Mouse (Mus musculus): ENCODE results near the gene Ltn1. TPM values are rescaled to one million over a fixed set of nuclear protein-coding genes. Genes with fewer than 3 reads are reported as not detected.
A peak's percentile ranks its signal among the peaks of the same experiment; 100 is the strongest.

Gene Ltn1
- 19.7 and 19.8 TPM in 2 replicates for polyA plus RNA-seq (2016; fragmentation: Nextera tagmentation; extraction: Ambion mirVana)

DNA sequence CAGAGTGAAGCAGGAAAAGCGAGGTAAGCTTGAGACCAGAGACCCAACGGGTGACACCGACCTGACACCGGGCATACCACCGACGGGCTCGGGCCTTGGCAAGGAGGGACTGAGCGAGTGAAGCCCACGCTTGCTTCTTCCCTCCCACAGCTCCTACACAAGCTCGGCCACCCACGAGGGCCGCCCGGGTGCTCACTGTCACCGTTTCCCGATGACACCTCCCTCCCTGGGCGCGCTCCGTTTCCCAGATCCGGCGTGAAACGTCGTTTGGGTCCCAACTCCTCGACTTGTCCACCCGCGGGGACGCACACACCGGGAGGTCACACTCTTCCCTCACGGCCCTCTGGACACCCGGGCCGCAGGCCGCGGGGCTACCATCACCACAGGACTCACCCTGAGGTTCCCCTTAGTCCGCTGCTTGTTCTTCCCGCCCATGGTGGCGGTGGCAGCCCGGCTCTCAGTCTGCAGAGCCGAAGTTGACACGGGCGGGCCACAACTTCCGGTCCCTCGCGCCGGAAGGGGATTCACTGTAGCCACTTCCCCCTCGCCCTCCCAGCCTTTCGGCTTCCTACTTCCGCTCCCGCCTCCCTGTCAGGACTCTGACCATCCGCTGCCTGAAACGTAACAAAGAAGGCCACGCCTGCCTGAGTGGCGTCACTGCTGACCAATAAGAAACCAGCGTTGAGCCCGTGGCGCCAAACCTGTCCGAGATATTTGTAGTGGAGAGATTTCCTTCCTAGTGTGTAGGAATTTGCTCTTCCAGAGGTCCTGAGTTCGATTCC lies at the start of gene Ltn1:
TSS of gene Ltn1 (minus strand) at position 580 of the 782 bp plus-strand sequence.
- Histone ChIP-seq H3K9me3 (replicated peaks) (no peaks in the 10 kb centered on the region), H3K4me2 (peak within 1 kb of the TSS; percentile 80), H3K4me1 (peaks cover 29% of the 10 kb centered on the region), H3K27ac (peak within 1 kb of the TSS; percentile 78), H3K9ac (peak within 1 kb of the TSS; percentile 83), H3K36me3 (peaks cover 3% of the 10 kb centered on the region), H3K27me3 (replicated peaks) (no peaks in the 10 kb centered on the region), H3K4me3 (peak within 1 kb of the TSS; percentile 84)
- under 1% methylated on average over 56 of the region's 56 CpGs for WGBS (ENCODE audit: insufficient replicate concordance)
- ATAC-seq, result peak; percentile 99

DNA sequence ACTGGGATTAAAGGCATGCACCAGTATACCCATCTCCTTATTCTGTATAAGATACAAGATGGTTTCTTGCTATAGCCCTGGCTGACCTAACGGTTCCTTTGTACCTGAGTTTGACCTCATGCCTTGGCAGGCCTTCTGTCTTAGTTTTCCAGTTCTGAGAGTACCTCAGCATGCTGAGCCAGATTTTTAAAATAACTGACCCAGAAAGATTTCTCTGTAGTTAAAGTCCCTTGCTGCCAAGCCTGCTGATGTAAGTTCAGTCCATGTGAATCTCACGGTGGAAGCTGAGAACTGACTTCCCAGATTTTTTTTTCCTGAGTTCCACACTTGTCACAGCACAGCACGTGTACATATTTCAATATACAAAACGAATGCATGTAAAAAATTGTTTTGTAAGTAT lies 38.2 kb upstream of the Ltn1 start:
- Histone ChIP-seq H3K9me3 (replicated peaks) (no peaks in the 10 kb centered on the region), H3K4me2 (no peak overlapping the region), H3K9ac (no peak overlapping the region), H3K4me3 (no peak overlapping the region), H3K4me1 (no peaks in the 10 kb centered on the region), H3K27ac (no peak overlapping the region), H3K36me3 (peaks cover 86% of the 10 kb centered on the region), H3K27me3 (replicated peaks) (no peaks in the 10 kb centered on the region)
- no peak for ATAC-seq
- WGBS (ENCODE audit: insufficient replicate concordance), result 80% methylated on average over 4 of the region's 4 CpGs

DNA sequence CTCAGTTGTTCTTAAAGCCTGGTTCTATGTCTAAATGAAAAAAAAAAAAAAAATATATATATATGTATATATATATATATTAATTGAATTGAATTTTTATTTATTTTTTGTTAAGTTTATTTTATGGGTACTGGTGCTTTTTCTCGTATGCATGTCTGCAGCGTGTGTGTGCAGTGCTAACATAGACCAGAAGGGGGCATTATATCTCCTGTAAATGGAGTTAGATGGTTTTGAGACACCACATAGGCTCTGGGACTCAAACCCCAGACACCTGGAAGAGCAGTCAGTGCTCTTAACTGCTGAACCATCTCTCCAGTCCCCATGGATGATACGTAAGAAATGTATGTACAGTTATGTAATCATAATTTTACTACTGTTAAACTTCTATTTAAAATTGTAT lies 26.3 kb upstream of the Ltn1 start:
- 91% methylated on average over 3 of the region's 3 CpGs for WGBS (ENCODE audit: insufficient replicate concordance)
- no peak for ATAC-seq

DNA sequence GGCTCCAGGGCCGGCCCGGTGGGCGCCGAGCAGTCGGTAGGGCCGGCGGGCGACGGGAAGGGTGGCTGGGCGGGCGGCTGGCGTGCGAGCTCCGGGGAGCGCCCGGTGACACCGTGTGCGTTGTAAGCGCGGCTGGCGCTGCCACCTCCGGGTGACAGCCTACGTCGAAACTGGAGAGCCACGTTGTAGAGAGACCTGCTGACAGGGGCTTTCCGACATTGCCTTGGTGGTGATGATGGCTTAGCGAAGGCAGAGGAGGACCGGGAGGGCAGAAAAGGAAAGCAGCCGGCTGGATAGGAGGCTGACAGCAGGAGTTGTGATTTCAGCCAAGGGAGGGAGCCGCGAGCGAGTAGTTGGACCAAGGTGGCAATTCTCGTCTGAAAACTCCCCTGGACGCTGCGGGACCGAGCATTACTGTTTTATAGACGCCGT lies 22.8 kb upstream of the Ltn1 start:
- Histone ChIP-seq H3K4me3 (peak overlapping the region; percentile 91), H3K27ac (peak overlapping the region; percentile 82), H3K36me3 (peaks cover 20% of the 10 kb centered on the region), H3K4me2 (peak overlapping the region; percentile 95), H3K9ac (peak overlapping the region; percentile 93), H3K27me3 (replicated peaks) (no peaks in the 10 kb centered on the region), H3K4me1 (peaks cover 30% of the 10 kb centered on the region), H3K9me3 (replicated peaks) (no peaks in the 10 kb centered on the region)
- under 1% methylated on average over 38 of the region's 38 CpGs for WGBS (ENCODE audit: insufficient replicate concordance)
- peak; percentile 81 for ATAC-seq

More for the DNA sequence above, 26.3 kb upstream of the Ltn1 start:
- Histone ChIP-seq H3K4me2 (no peak overlapping the region), H3K4me1 (peaks cover 30% of the 10 kb centered on the region), H3K9ac (no peak overlapping the region), H3K27me3 (replicated peaks) (no peaks in the 10 kb centered on the region), H3K36me3 (peaks cover 51% of the 10 kb centered on the region), H3K27ac (no peak overlapping the region), H3K9me3 (replicated peaks) (no peaks in the 10 kb centered on the region), H3K4me3 (no peak overlapping the region)

DNA sequence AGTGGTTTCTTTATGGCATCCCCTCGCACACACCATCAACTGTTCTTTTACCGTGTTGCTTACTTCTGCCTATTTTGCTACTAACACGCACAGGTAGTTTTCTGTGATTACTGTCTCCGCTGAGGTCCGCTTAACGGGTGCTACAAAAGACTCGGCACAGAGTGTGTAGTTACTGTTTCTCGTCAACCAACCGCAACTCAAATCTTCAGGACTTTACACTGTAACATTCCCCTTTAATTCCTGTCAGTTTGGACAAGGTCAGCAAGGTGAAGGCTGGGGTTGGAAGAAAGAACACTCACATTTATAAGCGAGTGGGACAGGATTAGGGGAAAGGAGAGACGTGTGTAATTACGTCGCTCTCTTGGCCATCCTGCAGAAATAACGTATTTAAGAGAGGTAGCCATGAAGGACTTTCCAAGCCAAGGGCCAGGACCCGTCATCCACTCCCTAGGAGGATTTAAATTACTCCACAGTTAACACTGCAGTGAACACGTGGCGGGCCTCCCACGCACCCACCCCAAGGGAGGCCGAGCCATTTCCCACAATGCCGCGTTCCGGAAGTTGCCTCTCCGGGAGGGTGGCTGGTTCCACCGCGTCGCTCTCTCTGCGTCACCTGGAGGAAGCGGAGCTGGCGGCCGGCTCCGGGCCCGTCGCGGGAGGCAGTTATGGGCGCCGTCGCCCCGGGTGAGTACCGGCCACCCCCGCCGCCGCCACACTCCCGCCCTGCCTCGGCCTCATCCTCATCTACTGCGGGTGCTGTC lies 22.2 kb upstream of the Ltn1 start, which contains the start of gene Usp16:
TSS of gene Usp16 (plus strand) at position 285 of the 761 bp plus-strand sequence.
- ATAC-seq, result peak; percentile 95
- Histone ChIP-seq H3K4me2 (peak within 1 kb of the TSS; percentile 95), H3K9ac (peak within 1 kb of the TSS; percentile 93), H3K27ac (peak within 1 kb of the TSS; percentile 82), H3K4me3 (peak within 1 kb of the TSS; percentile 91), H3K27me3 (replicated peaks) (no peaks in the 10 kb centered on the region), H3K36me3 (peaks cover 14% of the 10 kb centered on the region), H3K9me3 (replicated peaks) (no peaks in the 10 kb centered on the region), H3K4me1 (peaks cover 30% of the 10 kb centered on the region)
- 11% methylated on average over 45 of the region's 45 CpGs for WGBS (ENCODE audit: insufficient replicate concordance)

DNA sequence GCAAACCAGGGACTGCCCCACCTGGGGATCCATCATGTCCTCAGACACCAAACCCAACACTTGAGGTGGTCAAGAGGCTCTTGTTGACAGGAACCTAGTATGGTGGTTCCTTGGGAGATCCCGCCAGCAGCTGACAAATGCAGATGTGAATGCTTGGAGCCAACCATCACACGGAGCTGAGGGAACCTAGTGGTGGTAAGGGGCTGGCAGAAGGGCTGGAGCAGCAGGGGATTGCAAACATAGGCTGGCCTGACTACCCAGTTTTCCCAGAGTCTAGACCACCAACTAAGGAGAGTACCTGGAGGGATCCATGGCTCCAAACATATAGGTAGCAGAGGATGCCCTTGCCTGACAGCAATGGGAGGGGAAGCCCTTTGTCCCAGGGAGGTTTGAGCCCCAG lies 20.8 kb upstream of the Ltn1 start:
- peaks cover under 1% of the 10 kb centered on the region; the same call in 1 of the 2 replicates for H3K36me3 ChIP-seq
- no peak overlapping the region for H3K4me2 ChIP-seq
- peaks cover 30% of the 10 kb centered on the region for H3K4me1 ChIP-seq
- no peak overlapping the region for H3K9ac ChIP-seq
- no peaks in the 10 kb centered on the region for H3K9me3 ChIP-seq (replicated peaks)
- no peaks in the 10 kb centered on the region for H3K27me3 ChIP-seq (replicated peaks)
- H3K4me3 ChIP-seq, result no peak overlapping the region
- WGBS (ENCODE audit: insufficient replicate concordance), result 56% methylated on average over 2 of the region's 2 CpGs
- ATAC-seq, result no peak
- no peak overlapping the region for H3K27ac ChIP-seq

DNA sequence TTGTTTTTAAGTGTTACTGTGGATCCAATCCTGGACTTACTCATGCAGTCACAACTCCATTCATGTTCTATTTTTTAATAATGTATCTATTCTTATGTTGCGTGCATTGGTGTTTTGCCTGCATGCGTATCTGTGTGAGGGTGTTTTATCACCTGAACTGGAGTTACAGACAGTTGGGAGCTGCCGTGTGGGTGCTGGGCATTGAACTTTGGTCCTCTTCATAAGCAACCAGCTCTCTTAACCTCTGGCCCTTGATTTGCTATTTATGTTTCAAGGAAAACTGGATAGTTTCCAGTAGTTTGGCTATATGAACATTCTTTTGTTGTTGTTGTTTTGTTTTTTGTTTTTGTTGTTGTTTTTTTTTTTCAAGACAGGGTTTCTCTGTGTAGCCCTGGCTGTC lies 13.1 kb upstream of the Ltn1 start:
- no peak overlapping the region for H3K4me3 ChIP-seq
- peaks cover 13% of the 10 kb centered on the region for H3K4me1 ChIP-seq
- no peak for ATAC-seq
- WGBS (ENCODE audit: insufficient replicate concordance), result 88% methylated on average over 3 of the region's 3 CpGs
- H3K27ac ChIP-seq, result no peak overlapping the region
- H3K4me2 ChIP-seq, result no peak overlapping the region
- H3K9ac ChIP-seq, result no peak overlapping the region
- no peaks in the 10 kb centered on the region for H3K27me3 ChIP-seq (replicated peaks)
- no peaks in the 10 kb centered on the region for H3K9me3 ChIP-seq (replicated peaks)
- no peaks in the 10 kb centered on the region for H3K36me3 ChIP-seq

DNA sequence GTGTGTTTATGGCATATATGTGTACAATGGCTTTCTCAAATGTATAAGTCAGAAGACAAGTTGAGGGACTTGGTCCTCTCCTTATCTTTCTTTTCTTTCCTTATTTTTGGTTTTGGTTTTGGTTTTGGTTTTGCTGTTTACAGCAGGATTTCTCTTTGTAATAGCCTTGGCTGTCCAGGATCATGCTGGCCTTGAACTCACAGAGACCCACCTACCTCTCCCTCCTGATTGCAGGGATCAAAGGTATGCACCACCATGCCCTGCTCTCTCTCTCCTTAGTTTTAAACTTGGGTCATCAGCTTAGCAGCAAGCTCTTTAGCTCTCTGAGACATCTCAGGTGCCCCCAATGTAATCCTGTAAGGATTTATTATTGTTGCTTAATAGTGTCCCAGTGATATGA lies 12.7 kb upstream of the Ltn1 start:
- H3K27ac ChIP-seq, result no peak overlapping the region
- H3K36me3 ChIP-seq, result no peaks in the 10 kb centered on the region
- H3K4me3 ChIP-seq, result no peak overlapping the region
- H3K27me3 ChIP-seq (replicated peaks), result no peaks in the 10 kb centered on the region
- no peak overlapping the region for H3K4me2 ChIP-seq
- H3K4me1 ChIP-seq, result peaks cover 13% of the 10 kb centered on the region
- no peak overlapping the region for H3K9ac ChIP-seq
- no peak for ATAC-seq
- H3K9me3 ChIP-seq (replicated peaks), result no peaks in the 10 kb centered on the region

DNA sequence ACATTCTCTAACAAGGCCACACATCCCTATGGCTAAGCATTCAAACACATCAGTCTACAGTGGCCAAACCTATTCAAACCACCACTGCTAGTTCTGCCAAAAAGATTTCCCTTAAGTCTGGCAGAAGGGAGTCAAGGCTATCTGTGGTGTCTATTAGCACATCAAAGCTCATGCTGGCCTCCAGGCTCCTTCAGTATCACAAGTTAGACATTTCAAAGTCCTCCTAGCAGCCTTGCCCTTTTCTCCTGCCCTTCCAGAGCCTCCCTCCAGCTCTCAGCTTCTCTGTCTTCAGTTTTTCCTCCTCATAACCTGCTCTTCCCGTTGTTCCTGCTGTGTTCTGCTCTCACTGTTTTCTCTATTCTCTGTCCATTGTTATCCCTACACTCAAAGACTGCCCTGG lies 11.7 kb upstream of the Ltn1 start:
- Histone ChIP-seq H3K36me3 (no peaks in the 10 kb centered on the region), H3K4me3 (no peak overlapping the region), H3K27me3 (replicated peaks) (no peaks in the 10 kb centered on the region), H3K4me2 (no peak overlapping the region), H3K27ac (no peak overlapping the region), H3K9ac (no peak overlapping the region), H3K9me3 (replicated peaks) (no peaks in the 10 kb centered on the region), H3K4me1 (peaks cover 20% of the 10 kb centered on the region)
- ATAC-seq, result no peak
- WGBS (ENCODE audit: insufficient replicate concordance), result 50% methylated on average over 1 of the region's 1 CpGs

DNA sequence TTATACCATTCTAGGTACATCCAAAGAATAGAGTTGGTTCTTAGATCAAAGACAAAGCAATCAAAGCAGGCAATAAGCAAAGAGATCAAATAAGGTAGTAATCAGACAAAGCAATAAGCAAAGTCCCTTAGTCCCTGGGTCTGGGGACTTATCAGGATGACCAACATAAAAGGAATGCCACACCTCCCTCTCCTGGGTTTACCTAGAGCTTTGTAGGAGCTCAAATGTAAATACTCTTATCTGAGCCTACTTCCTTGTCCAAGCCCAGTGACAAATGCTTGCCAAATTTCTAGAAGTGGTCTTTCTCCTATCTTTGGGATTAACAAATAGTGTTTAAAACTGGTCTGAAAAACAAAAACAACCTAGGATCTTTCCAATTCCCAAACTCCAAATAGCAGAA lies 10.8 kb upstream of the Ltn1 start:
- no peaks in the 10 kb centered on the region for H3K27me3 ChIP-seq (replicated peaks)
- H3K9me3 ChIP-seq (replicated peaks), result no peaks in the 10 kb centered on the region
- H3K27ac ChIP-seq, result no peak overlapping the region
- H3K36me3 ChIP-seq, result no peaks in the 10 kb centered on the region
- no peak overlapping the region for H3K4me3 ChIP-seq
- ATAC-seq, result no peak
- no peak overlapping the region for H3K9ac ChIP-seq
- H3K4me2 ChIP-seq, result no peak overlapping the region
- peaks cover 20% of the 10 kb centered on the region for H3K4me1 ChIP-seq

DNA sequence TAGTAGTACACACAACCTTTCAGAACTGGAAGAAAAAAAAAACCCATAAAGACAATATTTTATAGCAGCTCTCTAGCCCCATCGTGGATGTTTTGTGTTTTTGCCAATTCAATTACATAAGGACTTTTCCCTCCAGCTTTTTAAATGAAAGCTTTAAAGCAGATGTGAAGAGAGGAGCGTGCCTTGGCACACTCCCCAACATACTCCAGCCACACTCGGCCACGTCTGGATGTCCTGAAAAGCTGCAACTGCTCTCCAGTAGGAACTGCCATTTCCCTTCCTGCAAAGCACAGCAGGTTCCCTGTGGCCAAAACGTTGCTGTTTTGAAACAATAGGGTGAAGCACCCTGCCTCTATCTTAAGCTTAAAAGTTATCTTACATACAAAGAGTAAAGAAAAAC lies 9.9 kb upstream of the Ltn1 start:
- no peaks in the 10 kb centered on the region for H3K27me3 ChIP-seq (replicated peaks)
- peaks cover 20% of the 10 kb centered on the region for H3K4me1 ChIP-seq
- H3K4me2 ChIP-seq, result no peak overlapping the region
- no peak for ATAC-seq
- no peaks in the 10 kb centered on the region for H3K36me3 ChIP-seq
- H3K9me3 ChIP-seq (replicated peaks), result no peaks in the 10 kb centered on the region
- no peak overlapping the region for H3K4me3 ChIP-seq
- no peak overlapping the region for H3K27ac ChIP-seq
- no peak overlapping the region for H3K9ac ChIP-seq
- 58% methylated on average over 5 of the region's 5 CpGs for WGBS (ENCODE audit: insufficient replicate concordance)

DNA sequence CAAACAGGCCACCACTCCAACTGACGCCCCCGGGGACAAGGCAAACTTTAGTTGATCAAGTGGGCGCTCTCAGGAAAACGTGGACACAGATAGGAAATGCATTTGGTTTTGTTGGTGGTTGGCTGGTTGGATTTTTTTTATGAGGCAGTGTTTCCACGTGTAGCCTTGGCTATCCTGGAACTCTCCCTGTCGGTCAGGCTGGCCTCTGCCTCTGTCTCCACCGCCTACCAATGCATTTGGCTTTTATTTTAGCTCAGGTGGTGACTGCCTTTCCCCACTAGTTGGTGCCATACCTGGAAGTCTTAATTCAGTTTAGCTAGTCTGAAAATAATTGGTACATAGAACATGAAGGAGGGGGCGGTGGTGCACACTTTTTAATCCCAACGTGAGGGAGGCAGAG lies 8.7 kb upstream of the Ltn1 start:
- ATAC-seq, result peak; percentile 24; the same call in 1 of the 2 replicates
- Histone ChIP-seq H3K9me3 (replicated peaks) (no peaks in the 10 kb centered on the region), H3K27ac (peak overlapping the region; percentile 87; the same call in 1 of the 2 replicates), H3K27me3 (replicated peaks) (no peaks in the 10 kb centered on the region), H3K4me2 (peak overlapping the region; percentile 85), H3K9ac (peak overlapping the region; percentile 87), H3K36me3 (no peaks in the 10 kb centered on the region), H3K4me1 (peaks cover 20% of the 10 kb centered on the region), H3K4me3 (peak overlapping the region; percentile 90)
- WGBS (ENCODE audit: insufficient replicate concordance), result 9% methylated on average over 9 of the region's 9 CpGs

Measured in liver, embryonic 12.5 days (tissue).